Mouse (Mus musculus): ENCODE measurements at regions not wholly inside any gene's neighbourhood (a gene's known extent, or its start where the extent isn't known, plus 50 kb on each side); places are given as distances from the start of the nearest gene placed in this dataset.

DNA sequence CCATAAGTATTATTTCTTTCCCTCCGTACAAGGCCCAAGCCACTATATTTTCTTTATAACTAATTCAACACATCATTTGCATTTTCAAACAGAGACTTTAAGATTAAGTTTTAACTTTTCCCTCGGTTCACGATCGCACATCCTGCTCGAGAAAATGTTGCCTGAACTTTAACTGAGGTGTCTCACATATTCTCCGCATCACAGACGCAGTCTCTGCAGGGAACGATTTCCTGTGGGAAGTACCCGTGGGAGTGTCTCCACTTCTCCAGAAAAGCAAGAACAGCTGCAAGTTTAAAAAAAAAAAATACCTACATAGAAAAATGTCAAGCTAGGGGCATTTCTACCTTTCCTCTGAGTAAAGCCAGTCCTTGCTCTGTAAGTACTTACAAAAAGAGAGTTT lies 581.2 kb downstream of the Efna5 start:
- ATAC-seq (replicated peaks; ENCODE audit: low FRiP score, low TSS enrichment, poor library complexity, severe bottlenecking), result no peak

DNA sequence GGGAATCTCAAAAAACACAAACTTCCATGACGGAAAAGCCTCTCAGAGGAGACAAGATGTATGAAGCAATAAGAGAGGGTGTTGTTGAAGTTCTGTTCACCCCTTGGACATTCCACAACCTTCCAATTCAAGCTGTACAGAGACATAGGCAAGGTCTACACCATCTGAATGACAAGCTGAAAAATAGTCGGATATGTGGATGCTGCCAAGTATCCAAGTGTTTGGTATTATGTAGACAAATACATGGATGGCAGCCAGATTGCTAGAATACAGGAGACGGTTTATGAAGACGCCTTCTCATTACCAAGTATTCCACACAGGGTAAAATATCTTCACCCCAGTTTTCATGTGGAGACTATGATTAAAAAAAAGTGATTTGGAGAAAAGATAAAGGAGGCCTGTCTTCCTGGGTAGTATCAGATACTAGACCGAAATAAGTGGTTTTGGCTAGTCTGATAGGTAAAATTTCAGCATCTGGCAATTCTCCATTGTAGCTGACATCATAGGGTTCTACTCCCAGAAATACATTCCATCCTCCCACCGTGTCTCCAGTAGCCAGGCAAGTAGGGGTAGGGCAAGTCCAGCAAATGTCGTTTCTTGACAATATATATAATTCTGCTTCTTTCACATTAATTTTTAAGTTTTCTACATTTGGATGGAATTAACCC lies 583.6 kb downstream of the Efna5 start:
- ATAC-seq (replicated peaks; ENCODE audit: low FRiP score, low TSS enrichment, poor library complexity, severe bottlenecking), result no peak

DNA sequence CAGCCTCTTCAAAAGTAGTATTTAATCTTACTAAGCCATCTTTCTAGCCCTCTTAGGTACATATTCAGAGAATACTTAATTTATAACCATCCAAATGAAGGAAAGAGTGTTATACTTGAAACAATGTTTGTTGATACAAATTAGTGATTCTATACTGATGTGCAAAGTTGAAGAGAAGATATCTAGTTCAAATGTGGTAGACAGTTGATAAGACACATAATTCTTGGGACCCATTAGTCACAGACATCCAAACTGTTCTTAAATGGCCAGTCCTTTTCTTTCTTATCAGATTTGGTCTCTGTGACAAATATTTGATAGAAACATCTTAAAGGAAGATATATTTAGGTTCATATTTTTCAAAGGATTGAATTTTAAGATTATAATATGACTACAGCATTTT lies 585.7 kb downstream of the Efna5 start:
- no peak for ATAC-seq (replicated peaks; ENCODE audit: low FRiP score, low TSS enrichment, poor library complexity, severe bottlenecking)

DNA sequence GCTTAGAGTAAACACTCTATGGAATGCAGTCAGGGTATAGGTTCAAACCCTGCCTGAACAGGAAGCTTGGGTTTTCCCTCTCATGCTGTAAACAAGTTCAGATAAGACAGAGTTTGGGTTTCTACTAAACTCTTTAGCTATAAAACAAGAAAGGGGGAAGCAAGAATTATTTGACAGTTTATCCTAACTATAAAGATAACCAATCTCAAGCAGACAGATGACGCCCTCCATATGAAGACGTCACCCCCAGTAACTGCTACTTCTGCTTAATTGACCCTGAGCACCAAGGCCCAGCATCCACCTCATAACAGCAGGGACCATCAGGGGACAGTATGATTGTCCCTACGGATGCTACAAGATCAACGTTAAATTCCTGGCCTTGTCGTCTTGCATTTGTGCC lies 588.4 kb downstream of the Efna5 start:
- ATAC-seq (replicated peaks; ENCODE audit: low FRiP score, low TSS enrichment, poor library complexity, severe bottlenecking), result no peak

DNA sequence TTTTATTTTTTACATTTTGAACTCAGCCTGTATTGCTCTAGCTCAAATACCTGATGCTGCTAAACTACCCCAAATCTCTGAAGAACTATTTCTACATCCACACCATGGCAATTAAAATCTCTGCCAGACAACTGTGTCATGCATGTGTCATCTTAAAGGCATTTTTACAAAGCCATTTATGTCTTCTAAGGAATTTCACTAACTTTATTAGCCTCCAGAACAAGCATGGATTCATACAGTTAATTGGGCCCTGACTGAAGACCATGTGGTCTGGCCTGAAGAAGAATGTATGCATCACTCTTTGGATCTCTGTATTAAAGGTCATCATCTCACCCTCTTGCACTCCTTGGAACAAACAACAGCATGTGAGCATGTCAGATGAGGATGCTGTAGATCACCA lies 593.5 kb downstream of the Efna5 start:
- ATAC-seq (replicated peaks; ENCODE audit: low FRiP score, low TSS enrichment, poor library complexity, severe bottlenecking), result no peak

DNA sequence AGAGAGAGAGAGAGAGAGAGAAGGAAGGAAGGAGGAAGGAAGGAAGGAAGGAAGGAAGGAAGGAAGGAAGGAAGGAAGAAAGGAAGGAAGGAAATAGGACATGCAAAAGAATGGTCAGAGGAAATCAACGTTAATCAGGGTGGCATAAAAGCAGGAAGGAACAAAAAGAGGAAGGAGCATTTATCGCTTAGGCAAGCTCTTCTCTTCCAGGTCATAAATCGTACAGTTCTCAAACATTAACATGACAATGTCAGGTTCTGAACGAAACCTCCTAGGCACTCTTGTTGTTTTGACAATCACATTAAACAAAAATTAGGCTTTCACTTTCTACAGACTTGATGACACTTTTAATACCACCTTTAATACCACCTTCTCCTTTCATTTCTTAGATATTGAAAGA lies 594.0 kb downstream of the Efna5 start:
- no peak for ATAC-seq (replicated peaks; ENCODE audit: low FRiP score, low TSS enrichment, poor library complexity, severe bottlenecking)

DNA sequence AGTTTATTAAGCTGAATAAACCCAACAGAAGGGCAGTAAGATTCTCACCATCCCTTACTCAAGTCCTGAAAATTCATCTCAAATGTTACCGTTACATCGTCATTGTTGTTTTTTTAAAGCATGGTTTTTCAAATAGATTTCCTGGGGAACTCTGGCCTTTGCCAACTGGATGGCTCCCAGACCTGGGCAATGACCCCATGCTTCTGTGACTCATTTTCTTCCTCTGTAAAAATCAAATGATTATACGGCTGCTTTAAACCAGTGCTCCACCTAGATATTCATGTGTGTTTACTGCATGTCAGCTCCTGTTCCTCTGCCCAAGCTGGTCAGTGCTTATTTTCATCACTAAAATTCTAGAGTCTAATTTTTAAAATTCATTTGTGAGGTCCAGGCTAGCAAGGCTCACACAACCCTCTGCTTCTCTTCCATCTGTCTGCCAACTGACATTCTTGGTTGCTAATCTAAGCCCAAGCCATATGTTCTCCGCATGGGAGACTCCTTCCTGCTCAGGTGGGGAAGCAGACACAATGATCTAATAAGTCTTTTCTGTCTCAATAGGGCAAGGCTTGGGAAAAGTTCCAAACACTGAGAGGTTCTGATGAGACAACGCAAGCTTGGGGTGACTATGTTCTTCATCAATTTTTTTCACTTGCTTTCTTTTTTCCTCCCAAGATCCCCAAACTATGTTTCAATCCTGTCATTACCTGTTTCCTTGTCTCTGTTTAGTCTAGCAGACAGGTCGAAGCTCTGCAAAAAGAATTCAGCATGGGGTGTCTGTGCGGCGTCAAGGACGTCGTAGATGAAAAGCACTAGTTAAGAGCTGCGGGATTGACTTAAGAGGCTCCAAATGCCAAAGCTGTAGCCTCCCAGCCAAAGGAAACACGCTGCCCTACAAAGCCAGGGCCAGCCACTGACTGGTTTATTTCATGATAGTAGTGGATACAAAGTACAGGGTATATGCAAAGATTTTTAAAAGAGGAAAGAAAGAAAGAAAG lies 594.7 kb downstream of the Efna5 start:
- no peak for ATAC-seq (replicated peaks; ENCODE audit: low FRiP score, low TSS enrichment, poor library complexity, severe bottlenecking)

DNA sequence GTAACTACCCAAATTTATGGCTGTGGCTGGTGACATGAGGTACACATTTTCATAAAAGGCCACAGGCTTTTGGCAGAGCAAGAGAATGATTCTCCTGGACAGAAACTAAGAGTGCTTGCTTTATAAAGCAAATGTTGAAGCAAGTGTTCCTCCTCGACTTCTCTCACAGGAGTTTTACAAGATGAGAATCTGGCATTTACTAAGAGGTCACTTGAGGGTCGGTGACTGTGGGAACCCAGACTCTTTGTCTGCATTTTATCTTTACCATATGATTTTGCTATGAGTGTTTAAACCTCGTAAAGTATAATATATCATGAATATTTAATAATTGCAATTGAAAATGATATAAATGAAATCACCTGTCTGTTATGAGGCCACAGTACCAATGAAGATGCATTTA lies 600.9 kb downstream of the Efna5 start:
- ATAC-seq (replicated peaks; ENCODE audit: low FRiP score, low TSS enrichment, poor library complexity, severe bottlenecking), result no peak

DNA sequence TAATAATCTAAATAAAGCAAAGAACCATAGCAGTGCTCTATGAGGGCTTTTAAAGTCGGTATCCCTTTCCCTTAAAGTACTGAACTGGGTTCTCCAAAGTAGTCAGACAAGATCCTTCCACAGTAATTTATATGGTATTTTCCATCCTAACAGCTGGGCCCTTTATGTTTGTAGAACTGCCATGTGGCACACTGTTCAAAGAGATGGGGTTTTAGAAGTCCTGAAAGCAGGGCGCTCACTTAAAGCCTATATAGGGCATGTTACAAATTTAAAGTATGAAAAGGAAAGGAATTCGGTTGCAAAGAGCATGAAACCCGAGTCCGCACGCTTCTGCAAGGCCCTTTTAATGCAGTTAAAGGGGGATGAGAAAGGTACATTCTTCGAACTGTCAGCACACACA lies 609.7 kb downstream of the Efna5 start:
- no peak for ATAC-seq (replicated peaks; ENCODE audit: low FRiP score, low TSS enrichment, poor library complexity, severe bottlenecking)

DNA sequence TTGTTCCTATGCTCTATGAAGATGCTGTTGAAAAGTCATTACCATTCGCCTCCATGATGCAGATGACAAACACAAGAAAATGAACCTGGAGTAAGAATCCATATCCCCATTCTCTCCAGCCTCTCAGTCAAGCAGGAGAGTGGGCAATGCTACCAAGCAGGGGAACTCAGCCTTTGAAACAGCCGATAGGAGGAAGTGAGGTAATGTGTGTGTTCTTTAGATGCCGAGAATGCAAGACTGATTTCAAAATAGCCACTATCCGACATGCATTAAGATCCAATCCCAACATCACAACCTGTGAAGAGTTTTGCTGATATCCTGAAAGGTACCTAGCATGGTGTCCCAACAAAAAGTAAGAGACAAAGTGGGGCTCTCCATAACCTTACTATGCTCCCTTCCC lies 611.8 kb downstream of the Efna5 start:
- ATAC-seq (replicated peaks; ENCODE audit: low FRiP score, low TSS enrichment, poor library complexity, severe bottlenecking), result no peak

DNA sequence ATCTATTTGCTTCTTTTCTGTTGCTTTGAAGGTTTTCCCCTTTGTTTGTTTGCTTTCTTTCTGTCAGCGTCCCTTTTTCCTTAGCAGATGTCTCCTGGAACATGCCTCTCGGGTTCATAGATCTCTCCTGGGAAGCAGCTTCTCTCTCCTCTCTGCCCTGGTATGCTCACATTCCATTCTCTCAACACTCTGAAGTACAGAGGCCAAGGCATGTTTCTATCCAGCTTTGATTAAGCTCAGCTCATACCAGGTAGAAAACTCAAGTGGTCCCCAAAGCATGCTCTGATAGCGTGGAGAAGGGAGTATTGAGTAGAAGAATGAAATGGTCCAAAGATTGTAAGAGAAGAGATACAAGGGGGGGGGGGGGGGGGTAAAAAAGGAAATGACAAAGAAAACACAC lies 627.7 kb downstream of the Efna5 start:
- no peak for ATAC-seq (replicated peaks; ENCODE audit: low FRiP score, low TSS enrichment, poor library complexity, severe bottlenecking)

DNA sequence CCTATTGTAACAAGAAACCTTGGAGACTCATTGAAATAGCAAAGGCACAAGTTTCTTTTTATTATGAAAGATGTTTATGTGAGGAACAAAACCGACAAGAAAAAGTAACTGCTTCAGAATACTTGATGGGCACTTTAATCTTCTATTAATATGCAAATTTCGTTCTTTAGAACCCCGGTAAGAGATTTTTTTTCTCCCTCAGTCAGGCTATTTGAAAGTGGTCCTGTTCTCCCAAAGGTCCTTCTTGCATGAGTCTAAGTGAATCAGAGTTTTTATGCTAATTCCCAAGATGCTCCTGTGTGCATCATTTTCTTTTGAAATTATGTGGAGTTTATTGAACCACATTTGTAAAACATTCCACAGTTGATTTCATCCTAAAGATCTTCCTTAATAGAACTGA lies 633.1 kb downstream of the Efna5 start:
- ATAC-seq (replicated peaks; ENCODE audit: low FRiP score, low TSS enrichment, poor library complexity, severe bottlenecking), result no peak

DNA sequence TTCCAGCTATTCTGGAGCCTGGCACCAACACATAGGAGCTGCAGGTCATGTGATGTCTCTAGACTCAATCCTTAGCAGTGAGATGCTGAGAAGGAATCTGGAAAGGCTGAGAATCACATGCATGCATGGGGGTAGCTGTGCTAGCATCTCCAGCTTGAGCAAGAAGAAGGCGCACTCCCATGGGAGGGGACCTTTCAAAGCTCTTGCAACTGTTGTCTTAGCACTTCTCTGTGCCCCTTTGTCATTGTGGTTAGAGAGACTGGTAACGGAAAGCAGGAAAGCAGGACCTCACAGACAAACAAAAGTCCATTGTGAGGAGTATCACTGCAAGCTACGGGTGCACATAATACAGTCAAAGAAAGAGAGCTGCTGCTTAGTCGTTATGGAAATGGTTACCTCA lies 634.5 kb downstream of the Efna5 start:
- ATAC-seq (replicated peaks; ENCODE audit: low FRiP score, low TSS enrichment, poor library complexity, severe bottlenecking), result no peak

DNA sequence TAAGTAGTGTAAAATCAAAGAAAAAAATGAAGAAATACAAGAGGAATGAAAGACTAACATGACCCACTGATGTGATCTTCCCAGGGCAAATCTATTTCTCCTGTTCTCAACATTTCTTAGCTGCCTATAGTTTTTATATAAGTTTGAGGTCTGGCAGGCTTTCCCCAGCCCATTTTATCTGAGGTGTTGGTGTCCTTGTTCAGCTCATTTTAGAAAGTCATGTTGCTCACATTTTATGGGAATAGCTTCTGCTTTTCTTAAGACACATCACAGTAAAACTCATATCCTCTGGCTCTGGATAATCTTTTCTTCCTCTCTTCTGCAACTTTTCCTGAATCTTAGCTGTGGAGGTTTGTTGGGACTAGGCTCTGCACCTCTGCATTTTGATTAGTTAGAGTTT lies 650.2 kb downstream of the Efna5 start:
- no peak for ATAC-seq (replicated peaks; ENCODE audit: low FRiP score, low TSS enrichment, poor library complexity, severe bottlenecking)

DNA sequence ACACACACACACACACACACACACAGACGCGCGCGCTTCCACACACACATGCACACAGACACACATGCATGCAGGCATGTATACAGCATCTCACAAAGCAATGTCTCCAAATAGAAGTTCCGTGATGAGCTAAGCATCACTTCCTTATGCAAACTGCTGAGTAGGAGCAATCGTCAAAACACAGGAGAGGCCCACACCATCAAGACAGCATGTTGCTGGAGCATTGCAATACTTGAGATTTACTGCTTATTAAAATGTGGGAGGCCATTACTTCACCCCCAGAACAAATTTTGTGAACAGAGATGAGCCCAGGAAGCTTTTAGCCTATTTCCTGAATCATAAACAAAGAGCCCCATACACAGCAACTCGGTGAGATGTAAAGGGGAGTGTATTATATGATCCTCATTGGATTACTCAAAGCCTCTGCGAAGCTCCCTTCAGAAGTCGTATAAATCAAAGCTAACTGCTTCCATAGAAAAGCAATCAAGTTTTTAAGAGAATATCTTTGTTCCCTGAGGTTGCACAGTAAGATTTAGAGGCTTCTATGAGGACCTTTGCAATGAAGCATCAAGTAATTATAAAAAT lies 670.6 kb downstream of the Efna5 start:
- no peak for ATAC-seq (replicated peaks; ENCODE audit: low FRiP score, low TSS enrichment, poor library complexity, severe bottlenecking)

DNA sequence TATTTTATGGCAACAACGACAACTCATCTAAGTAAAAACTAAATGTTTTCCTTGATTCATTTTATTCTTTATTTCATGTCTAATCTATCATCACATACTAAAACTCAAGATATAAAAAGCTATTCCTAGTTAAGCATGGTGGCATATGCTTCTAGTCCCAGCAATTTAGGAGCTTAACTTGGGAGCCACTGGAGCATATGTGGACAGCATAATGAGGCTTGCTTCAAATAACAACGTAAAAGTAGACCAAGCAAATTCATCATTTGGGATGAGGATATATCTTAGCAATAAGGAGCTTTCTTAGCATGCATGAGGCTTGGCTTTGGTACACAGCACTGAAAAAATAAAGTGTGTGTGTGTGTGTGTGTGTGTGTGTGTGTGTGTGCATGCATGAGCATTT lies 678.5 kb downstream of the Efna5 start:
- ATAC-seq (replicated peaks; ENCODE audit: low FRiP score, low TSS enrichment, poor library complexity, severe bottlenecking), result no peak

DNA sequence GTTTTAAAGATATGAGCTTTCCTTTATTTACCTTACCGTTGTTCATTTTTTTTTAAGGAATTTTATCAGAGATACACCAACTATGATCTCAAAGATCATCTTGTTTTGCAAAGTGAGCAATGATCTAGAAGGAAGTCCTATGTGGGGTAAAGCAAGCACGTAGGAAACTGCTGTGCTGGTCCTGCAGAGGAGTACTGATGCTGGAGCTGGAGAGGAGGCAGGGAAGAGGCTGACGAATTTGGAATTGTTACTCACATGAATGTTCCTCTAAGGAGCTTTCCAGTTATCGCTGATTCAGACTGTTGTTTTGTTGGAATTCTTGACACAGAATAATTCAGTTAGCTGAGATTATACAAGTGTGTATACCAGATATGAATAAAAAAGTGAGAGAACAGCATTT lies 680.6 kb downstream of the Efna5 start:
- ATAC-seq (replicated peaks; ENCODE audit: low FRiP score, low TSS enrichment, poor library complexity, severe bottlenecking), result no peak

DNA sequence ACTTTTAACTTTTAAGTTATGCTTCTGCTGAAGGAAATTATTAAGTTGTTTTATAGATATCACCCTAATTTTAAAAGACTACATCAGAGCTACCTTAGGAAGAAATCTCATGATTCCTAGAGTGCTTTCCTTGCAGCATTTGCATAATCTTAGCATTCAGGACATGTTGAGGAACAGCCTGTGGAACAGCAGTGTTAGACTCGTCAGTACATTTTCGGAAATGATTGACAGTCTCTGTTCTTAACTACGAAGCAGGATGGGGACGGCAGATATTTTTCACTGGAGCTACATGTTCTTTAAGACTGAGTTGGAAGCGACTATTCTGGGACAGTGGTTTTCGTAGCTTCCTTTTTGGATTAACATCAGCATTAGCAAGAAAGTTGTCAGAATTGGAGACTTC lies 681.6 kb downstream of the Efna5 start:
- ATAC-seq (replicated peaks; ENCODE audit: low FRiP score, low TSS enrichment, poor library complexity, severe bottlenecking), result no peak

DNA sequence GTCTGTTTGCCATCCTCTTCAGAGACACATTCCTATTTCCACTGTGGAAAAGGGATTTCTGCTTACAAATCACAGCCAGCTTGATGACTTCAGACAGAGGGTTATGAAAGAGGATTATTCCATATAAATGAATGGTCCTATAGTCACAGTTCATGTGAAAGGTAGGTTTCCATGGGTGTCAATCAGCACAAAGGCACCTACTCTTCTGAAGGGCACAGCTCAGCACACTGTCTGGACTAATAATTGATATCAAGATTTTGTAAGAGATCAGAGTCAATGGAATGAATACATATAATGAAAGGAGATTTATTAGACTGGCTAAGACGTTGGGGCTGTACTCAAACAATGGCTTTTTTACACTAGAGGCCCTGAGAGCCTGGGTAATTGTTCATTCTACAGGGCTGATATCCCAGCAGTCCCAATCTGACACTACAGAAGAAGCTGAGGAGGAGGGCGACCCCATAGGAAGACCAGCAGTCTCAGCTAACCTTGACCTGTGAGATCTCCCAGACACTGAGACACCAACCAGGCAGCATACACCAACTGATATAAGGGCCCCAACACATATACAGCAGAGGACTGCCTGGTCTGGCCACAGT lies 702.4 kb downstream of the Efna5 start:
- no peak for ATAC-seq (replicated peaks; ENCODE audit: low FRiP score, low TSS enrichment, poor library complexity, severe bottlenecking)

DNA sequence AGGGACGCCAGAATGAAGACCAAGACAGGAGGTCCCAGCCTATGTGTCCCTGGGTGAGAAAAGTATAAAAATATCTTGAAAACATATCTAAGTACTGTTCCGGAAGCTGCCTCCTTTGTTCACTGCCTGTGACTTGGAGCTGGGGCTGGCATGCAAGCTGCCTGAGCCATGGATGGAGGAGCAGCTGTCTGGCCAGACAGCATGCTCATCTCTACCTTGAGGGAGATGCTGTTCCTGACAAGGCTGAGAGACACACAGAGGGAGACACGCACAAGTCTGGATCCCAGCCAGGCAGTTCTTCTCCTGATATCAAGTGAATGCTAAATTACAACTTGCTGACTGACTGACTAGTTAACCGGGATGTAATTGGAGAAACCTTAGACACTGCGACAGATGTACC lies 704.8 kb downstream of the Efna5 start:
- ATAC-seq (replicated peaks; ENCODE audit: low FRiP score, low TSS enrichment, poor library complexity, severe bottlenecking), result no peak
